Mouse (Mus musculus): ENCODE measurements around the gene Nup153. TPM values are rescaled to one million over a fixed set of nuclear protein-coding genes. Genes with fewer than 3 reads are reported as not detected.

The Nup153 gene
- total RNA-seq, 4 experiments from 2014 or later: 47.2 to 54.8 (median 50.0) TPM

GRCm38 (mm10) chr13:46670514-46670913 is 57.2 kb downstream of the Nup153 start:
- DNase-seq (ENCODE audit: low spot score in 2 of 2): no peak

DNA sequence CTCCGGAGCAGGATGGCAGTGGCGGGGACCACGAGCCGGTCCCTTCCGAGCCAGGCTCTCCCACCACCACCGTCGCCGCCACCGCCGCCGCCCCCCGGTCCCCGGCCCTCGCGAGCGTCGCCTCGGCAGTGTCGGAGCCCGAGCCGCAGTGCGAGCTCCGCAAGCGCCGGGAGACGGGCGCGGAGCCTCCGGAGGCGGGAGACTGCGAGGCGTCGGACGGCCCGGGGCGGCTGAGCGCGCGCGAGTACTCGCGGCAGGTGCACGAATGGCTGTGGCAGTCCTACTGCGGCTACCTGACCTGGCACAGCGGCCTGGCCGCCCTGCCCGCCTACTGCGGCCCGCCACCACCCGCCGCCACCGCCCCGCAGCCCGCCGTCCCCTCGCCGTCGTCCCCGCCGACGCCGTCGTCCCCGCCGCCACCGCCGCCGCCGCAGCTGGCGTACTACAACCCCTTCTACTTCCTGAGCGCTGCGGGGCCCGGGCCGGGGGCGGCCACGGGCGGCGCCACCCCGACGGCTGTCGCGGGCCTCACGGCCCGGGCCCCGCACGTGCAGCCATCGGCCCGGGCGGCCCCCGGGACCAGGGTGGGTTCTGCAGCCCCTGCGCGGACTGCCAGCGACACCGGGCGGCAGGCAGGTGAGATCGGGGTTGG is 58.0 kb downstream of the Nup153 start:
- no peak for DNase-seq (ENCODE audit: low spot score in 2 of 2)

- DNase-seq (ENCODE audit: low spot score in 2 of 2): peak; percentile 81 to 92
Measured at GRCm38 (mm10) chr13:46669048-46669619, 58.6 kb downstream of the Nup153 start, which contains the start of gene Fam8a1. Fam8a1 (plus strand) TSS chr13:46669522.

DNA sequence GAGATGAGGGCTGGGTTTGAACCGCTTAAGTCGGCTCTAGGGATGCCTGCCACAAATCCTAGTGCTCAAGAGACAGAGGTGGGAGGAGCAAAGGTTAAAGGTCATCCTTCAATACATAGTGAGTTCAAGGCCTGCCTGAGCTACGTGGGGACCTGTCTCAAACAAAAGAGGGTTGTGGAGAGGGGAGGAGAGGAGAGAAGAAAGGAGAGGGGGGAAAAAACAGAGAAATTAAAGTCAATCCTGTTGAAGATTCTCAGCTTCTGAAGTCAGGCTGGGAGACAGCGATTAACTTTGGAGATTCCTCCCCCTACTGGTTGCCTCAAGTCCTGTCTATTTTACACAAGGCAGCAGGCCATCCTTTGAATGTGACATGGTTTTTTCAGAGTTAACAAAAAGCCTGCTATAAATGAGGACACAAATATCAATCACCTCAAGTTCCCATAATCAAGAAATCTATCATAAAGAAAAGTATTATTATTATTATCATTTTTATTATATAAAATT is 64.2 kb downstream of the Nup153 start:
- DNase-seq (ENCODE audit: low spot score in 2 of 2): no peak

DNA sequence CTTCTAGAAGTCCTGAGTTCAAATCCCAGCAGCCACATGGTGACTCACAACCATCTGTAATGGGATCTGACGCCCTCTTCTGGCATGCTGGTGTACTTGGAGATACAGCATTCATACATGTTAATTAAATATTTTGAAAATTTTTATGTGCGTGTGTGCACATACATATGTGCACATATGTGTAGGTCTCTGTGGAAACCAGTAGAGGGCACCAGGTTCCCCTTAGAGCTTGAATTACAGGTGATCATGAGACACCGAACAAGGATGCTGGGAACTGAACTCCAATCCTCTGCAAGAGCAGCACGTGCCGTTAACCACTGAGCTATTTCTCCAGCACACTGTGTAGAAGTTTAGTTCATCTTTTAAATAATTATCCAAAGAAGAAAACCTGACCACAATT is 68.5 kb downstream of the Nup153 start:
- no peak for DNase-seq (ENCODE audit: low spot score in 2 of 2)

DNA sequence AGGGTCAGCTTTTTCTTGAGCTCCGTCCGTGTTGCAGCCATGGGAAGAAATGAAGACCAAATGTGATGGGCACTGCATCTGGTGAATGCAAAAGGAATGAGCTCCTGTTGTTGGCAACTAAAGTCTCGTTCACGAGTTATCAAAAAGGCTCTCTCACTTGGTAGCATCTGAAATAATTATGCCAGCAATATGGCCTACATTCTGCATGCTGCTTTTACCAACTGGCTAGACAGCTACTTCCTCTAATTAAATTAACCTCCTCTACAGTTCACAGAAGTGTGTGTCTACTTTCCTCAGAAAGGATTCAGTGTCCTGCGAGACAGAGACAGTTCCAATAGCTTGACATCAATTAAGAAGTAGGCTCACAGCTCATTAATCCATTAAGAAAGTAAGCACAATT is 73.2 kb downstream of the Nup153 start:
- DNase-seq (ENCODE audit: low spot score in 2 of 2): no peak

- DNase-seq (ENCODE audit: low spot score in 2 of 2): no peak
Measured at GRCm38 (mm10) chr13:46653671-46654070, 74.1 kb downstream of the Nup153 start.

DNA sequence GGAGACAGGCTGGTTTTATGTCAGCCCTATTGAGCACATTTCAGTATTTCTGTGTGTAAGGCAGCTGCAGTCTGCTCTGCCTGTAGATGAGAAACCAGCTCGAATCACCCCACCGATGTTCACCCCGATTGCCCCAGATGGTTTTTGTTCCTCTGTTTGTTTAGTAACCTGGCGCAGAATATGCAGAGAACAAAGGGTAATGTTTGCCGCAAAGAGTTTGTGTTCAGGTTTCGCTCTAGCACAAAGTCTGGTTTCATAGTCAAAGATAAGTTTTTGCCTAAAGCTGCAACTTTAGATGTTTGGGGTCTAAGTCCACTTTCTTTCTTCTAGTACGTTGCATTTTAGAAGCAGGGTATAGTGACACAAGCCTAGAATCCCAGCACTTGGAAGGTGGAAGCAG is 75.1 kb downstream of the Nup153 start:
- DNase-seq (ENCODE audit: low spot score in 2 of 2): no peak

GRCm38 (mm10) chr13:46651853-46652252 is 75.9 kb downstream of the Nup153 start:
- DNase-seq (ENCODE audit: low spot score in 2 of 2): no peak

- no peak for DNase-seq (ENCODE audit: low spot score in 2 of 2)
Measured at GRCm38 (mm10) chr13:46645476-46645875, 82.3 kb downstream of the Nup153 start.

- no peak for DNase-seq (ENCODE audit: low spot score in 2 of 2)
Measured at GRCm38 (mm10) chr13:46644175-46644574, 83.6 kb downstream of the Nup153 start.

- no peak for DNase-seq (ENCODE audit: low spot score in 2 of 2)
Measured at GRCm38 (mm10) chr13:46642318-46642717, 85.4 kb downstream of the Nup153 start.

- no peak for DNase-seq (ENCODE audit: low spot score in 2 of 2)
Measured at GRCm38 (mm10) chr13:46640608-46641468, 86.9 kb downstream of the Nup153 start.

DNA sequence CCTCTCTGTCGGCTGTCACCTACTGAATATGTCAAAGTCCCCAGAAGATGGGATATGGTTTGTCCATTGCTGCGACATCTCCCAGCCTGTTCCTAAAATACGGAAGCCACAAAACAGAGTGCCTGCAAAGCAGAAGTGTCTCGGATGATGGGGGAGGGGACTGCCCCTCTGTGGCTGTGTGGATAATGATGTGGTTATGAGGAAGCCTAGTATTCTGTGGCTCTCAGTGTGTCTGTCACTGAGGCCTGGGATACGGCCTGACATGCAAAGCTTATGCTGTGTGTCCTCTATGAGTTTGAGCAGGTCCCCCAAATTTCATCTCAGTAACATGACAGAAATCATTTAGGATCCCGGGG is 93.6 kb downstream of the Nup153 start:
- no peak for DNase-seq (ENCODE audit: low spot score in 2 of 2)

DNA sequence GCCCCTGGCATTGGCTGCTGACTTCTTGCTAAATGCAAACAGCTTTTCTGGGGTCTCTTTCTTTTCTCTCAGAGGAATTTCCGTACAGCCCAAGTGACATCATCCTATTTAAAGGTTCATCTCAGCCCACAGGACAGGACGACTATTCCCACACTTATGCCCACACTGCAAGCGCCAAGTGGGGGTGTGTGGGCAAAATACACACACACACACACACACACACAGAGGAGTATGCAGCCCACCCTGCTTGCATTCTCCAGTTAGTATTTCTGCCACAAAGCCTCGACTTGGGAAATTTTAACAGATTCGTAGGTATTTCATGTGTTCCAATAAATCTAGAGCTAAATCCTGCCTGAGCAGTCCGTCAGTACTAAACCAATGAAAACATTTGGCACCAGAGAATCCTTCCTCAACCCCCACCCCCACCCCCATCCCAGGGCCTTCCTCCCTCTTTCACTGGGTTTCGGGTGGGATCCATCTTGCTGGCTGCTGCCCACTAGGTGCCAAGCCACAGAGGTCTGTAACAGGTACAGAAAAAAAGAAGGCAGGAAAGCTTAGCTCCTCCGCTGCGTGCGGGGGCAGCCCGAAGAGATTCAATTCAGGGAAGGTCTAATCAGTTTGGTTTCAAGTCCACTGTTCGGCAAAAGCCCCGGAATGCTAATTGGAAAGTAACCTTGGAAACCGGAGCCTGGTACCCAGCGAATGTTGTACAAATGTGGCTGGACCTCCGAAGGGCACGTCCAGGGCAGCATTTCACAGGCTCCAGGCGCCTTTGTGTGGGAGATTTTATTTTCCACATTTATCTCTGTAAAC is 94.2 kb downstream of the Nup153 start:
- DNase-seq (ENCODE audit: low spot score in 2 of 2): peak; percentile 43 to 45

GRCm38 (mm10) chr13:46632796-46633195 is 94.9 kb downstream of the Nup153 start:
- DNase-seq (ENCODE audit: low spot score in 2 of 2): no peak

Other genes with a start within 250 kb of the Nup153 start
- gene Cap2, start 226.1 kb downstream of the Nup153 start, total RNA-seq (2022): 100 to 1,000 TPM; 205 to 244 (median 221) TPM
- 10 to 100 TPM; 79.0 to 84.9 (median 81.5) TPM for gene Fam8a1, start 58.4 kb downstream of the Nup153 start, total RNA-seq (2022)
- 10 to 100 TPM; 25.6 to 27.6 (median 26.7) TPM for gene Kif13a, start 201.9 kb upstream of the Nup153 start, total RNA-seq (2022)